Mouse (Mus musculus) forebrain, embryonic 10.5 days (tissue): ENCODE results near the gene Klhl29. TPM values are rescaled to one million over a fixed set of nuclear protein-coding genes. Genes with fewer than 3 reads are reported as not detected.

Experiments used
- DNase-seq: peaks from one replicate; pipeline ENCODE4 v3.0.0-alpha.2; 2017; ENCODE audit warnings: low spot score; ENCODE audit errors: extremely low spot score
- H3K27ac ChIP-seq: fragments of 300-500 bp; sonication (generic); 2 replicates; pipeline ENCODE4 v1.5.1; 2016; ENCODE audit warnings: mild to moderate bottlenecking
- H3K27me3 ChIP-seq: fragments of 300-500 bp; sonication (generic); 2 replicates; pipeline ENCODE4 v1.6.1; 2016; ENCODE audit warnings: mild to moderate bottlenecking; ENCODE audit not compliant: poor library complexity, severe bottlenecking
- H3K36me3 ChIP-seq: fragments of 300-500 bp; sonication (generic); replicated peaks from 2 replicates; pipeline ENCODE4 v1.6.1; 2016; ENCODE audit warnings: mild to moderate bottlenecking, moderate library complexity
- H3K4me1 ChIP-seq: fragments of 300-500 bp; sonication (generic); 2 replicates; pipeline ENCODE4 v1.6.1; 2016
- H3K4me3 ChIP-seq: fragments of 300-500 bp; sonication (generic); 2 replicates; pipeline ENCODE4 v1.5.1; 2016; ENCODE audit warnings: mild to moderate bottlenecking, moderate library complexity
- H3K9me3 ChIP-seq: fragments of 300-500 bp; sonication (generic); 2 replicates; pipeline ENCODE4 v1.6.1; 2016; ENCODE audit warnings: mild to moderate bottlenecking, moderate library complexity
- WGBS: fragments of 180-500 bp; shearing (Covaris S2); methylation state at CpG from one replicate; pipeline ENCODE4 v1.1.7; 2016; 5-methylcytosine and 5-hydroxymethylcytosine counted together
- polyA plus RNA-seq: library from polyadenylated mRNA; unstranded; fragments of >200 nt; fragmentation: Nextera tagmentation; extraction: Ambion mirVana; gene quantifications from 2 replicates; pipeline ENCODE4 v1.2.1, GENCODE M21; 2016

Gene Klhl29
- polyA plus RNA-seq, 1 experiment from 2014 or later = 1.2 TPM

DNA sequence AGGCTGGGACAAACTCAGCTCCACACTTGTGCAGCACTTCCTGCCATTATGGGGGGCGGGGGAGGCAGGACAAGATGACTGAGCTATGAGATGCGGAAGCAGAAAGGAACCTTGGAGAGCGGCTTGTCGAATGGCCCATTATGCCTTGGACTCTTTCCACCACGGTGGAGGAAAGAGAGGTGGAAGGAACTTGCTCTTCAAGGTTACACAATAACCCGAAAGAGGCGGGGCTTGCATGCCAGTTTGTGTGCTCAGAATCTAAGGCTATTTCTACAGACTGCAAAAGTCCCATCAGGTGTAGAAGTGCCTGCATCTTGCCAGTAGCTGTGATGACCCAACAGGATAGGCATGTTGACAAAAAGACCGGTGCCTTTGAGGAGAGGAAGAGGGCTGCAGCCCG lies 98.5 kb downstream of the Klhl29 start:
- Histone ChIP-seq H3K9me3 (0 out of 2 replicates have a peak, but pooled peaks cover under 1% of the 10 kb centered on the region), H3K36me3 (no peaks in the 10 kb centered on the region), H3K4me1 (peaks cover 28% of the 10 kb centered on the region), H3K27ac (no peak overlapping the region), H3K4me3 (no peak overlapping the region), H3K27me3 (no peaks in the 10 kb centered on the region)
- no peak for DNase-seq
- WGBS = 92% methylated on average over 9 of the region's 9 CpGs

DNA sequence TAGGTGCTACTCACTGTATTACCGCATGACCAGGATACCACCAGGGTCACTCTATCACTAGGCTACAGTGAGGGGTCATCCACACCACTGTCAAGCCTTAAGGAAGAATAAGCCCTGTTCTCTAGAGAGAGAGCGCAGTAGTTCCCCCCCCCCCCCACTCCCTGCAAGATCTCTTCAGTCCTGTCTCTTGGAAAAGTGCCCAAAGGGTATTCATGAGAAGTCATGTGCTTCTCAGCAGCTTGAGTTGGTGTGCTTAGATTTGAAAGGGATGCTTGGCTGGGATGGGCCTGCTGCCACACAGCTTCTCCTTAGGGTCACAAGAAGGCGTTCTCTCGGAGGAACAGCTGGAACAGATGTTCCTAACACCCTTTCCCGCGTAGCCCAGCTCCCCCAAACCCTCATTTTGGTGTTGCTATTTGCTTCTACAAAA lies 100.0 kb downstream of the Klhl29 start:
- Histone ChIP-seq H3K4me1 (peaks cover 28% of the 10 kb centered on the region), H3K9me3 (peaks cover 8% of the 10 kb centered on the region; the same call in 1 of the 2 replicates), H3K36me3 (no peaks in the 10 kb centered on the region), H3K27ac (no peak overlapping the region), H3K27me3 (no peaks in the 10 kb centered on the region), H3K4me3 (no peak overlapping the region)
- 88% methylated on average over 6 of the region's 6 CpGs for WGBS
- no peak for DNase-seq

DNA sequence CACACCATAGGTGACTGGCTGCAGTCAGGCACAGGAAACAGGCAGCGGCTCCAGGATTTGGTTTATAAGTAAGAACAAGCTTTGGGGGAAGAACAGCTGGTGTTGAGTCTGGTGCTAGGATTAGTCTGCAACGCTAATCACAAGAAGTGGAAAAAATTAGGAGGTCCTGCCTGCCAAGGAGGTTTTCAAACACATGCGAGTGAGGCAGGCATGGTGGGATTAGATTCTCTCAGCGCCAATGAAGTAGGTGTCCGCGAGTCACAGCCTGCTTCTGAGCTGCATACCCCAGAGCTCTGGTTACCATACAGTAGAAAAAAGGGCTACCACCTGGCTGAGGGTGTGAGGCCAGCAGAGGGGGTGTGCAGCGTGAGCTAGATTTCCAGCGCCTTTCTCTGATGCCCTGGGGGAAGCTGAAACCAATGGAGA lies 101.0 kb downstream of the Klhl29 start:
- H3K36me3 ChIP-seq = no peaks in the 10 kb centered on the region
- WGBS = 70% methylated on average over 8 of the region's 8 CpGs
- H3K27ac ChIP-seq = peak overlapping the region; percentile 9; the same call in 1 of the 2 replicates
- H3K4me3 ChIP-seq = no peak overlapping the region
- DNase-seq = no peak
- peaks cover 33% of the 10 kb centered on the region for H3K4me1 ChIP-seq
- H3K9me3 ChIP-seq = peaks cover 8% of the 10 kb centered on the region; the same call in 1 of the 2 replicates
- no peaks in the 10 kb centered on the region for H3K27me3 ChIP-seq

DNA sequence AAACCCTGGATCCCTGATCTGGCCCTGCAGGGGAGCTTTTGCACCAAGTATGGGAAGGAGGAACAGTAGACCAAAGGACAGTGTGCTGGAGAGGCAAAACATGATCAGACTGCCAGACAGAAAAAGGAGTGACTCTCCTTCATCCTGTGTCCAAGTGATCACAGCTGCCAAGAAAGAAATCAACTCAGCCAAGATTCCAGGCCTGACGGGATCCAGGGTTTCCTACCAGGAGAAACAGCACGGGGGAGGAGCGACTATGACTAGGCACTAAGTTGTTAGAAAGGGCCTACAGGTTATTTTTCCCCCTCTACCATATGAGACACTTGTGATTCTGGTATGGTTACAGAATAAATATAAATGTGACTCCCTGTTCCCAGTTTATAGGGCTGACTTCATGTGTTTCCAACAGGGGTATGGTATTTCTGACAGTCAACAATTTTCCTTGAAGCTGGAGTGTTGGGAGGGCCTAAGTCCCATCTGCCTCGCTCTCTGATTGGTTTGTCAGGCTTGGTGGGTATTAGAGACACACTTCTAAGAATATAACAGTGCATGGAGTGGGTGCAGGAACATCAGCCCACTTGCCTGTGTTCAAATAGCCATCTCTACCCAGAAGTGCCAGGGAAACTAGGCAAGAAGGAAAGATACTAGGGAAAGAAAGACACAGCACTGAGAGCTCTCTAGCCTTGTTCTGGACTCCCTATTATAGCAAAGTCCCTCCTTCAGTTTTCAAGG lies 102.0 kb downstream of the Klhl29 start:
- 91% methylated on average over 4 of the region's 4 CpGs for WGBS

DNA sequence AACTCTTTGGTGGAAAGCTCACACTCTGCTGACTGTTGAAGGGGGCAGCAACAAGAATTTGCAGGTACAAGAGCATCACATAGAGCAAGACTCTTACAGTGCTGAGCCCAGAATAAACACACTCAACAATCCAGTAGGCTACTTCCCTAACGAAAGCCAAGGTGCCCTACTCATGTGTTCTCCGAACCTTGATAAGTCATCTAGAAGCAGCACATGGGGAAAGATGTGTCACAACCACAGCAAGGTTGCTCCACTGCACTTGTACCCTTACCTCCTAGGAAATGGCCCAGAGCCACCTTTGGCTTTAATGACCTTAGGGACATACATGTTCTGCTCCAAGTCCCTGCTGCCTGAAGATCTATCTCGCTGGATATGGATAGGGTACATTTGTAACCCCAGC lies 105.0 kb downstream of the Klhl29 start:
- no peak overlapping the region for H3K4me3 ChIP-seq
- H3K27ac ChIP-seq = no peak overlapping the region
- WGBS = 94% methylated on average over 3 of the region's 3 CpGs
- H3K4me1 ChIP-seq = peaks cover 57% of the 10 kb centered on the region
- H3K9me3 ChIP-seq = peaks cover 8% of the 10 kb centered on the region; the same call in 1 of the 2 replicates
- DNase-seq = no peak
- H3K36me3 ChIP-seq = 0 out of 2 replicates have a peak, but pooled peaks cover 2% of the 10 kb centered on the region
- H3K27me3 ChIP-seq = no peaks in the 10 kb centered on the region

More for the DNA sequence above, 102.0 kb downstream of the Klhl29 start:
- H3K4me1 ChIP-seq = peaks cover 43% of the 10 kb centered on the region
- peaks cover 8% of the 10 kb centered on the region; the same call in 1 of the 2 replicates for H3K9me3 ChIP-seq
- no peak for DNase-seq
- H3K27me3 ChIP-seq = no peaks in the 10 kb centered on the region
- no peak overlapping the region for H3K4me3 ChIP-seq
- H3K36me3 ChIP-seq = no peaks in the 10 kb centered on the region
- H3K27ac ChIP-seq = no peak overlapping the region

DNA sequence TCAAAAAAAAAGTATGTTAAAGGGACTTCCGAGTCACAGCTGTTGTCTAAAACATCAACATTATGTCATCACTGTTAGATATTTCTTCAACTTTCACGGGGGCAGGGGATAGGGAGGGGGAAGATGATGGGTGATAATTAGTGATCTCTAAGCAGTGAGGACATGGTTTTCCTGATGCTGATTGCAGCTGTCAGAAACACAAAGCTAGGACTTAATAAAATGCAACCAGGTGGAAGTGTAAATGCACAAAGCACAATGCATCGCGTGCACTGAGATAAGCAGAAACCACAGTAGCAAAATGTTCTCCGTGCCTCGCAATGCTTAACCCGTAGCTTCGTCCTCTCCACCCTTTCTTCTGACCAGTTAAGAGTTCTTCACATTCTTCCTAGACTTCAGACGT lies 105.5 kb downstream of the Klhl29 start:
- Histone ChIP-seq H3K27me3 (no peaks in the 10 kb centered on the region), H3K9me3 (peaks cover 8% of the 10 kb centered on the region; the same call in 1 of the 2 replicates), H3K4me3 (no peak overlapping the region), H3K36me3 (0 out of 2 replicates have a peak, but pooled peaks cover 2% of the 10 kb centered on the region), H3K4me1 (peaks cover 51% of the 10 kb centered on the region), H3K27ac (no peak overlapping the region)
- WGBS = 73% methylated on average over 9 of the region's 9 CpGs
- DNase-seq = no peak

DNA sequence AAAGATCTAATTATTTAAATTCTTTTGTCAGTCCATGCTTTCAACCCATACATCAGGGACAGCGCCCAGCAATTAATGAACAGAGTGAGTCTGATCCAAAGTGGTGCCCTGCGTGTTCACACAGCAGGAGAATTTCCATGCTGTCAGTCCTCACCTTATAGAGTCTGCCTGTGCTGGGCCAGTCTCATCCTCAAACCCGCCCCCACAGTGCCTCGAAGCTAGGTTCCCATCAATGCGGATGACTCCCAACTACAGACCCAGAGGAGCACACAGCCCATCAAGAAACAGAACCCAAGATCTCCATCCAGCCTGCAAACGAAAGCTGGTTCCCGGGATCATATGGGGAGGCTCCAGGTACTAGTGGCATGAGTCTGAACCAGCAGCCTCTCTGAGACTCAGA lies 106.4 kb downstream of the Klhl29 start:
- H3K27ac ChIP-seq = peak overlapping the region; percentile 66

DNA sequence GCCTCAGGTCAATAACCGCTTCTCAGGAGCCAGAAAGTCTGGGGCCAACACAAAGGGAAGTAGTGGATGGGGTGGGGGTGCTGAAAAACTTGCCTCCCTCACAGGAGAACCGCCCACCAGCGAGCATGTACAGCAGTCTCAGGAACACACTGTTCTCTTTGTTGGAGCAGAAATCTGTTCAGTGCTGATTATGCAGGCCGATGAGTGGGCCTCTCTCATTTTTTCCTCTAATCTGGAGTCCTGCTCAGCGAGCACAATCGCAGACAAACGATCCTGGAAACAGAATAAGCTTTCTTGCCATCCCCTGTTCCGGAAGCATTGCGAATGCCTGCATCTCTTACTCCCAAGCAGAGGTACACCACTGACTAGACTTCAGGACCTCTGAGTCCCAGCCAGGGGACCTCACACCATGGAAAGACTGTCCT lies 107.3 kb downstream of the Klhl29 start:
- Histone ChIP-seq H3K4me1 (peaks cover 44% of the 10 kb centered on the region), H3K27ac (peak overlapping the region; percentile 79), H3K9me3 (peaks cover 8% of the 10 kb centered on the region; the same call in 1 of the 2 replicates), H3K36me3 (0 out of 2 replicates have a peak, but pooled peaks cover 2% of the 10 kb centered on the region), H3K4me3 (no peak overlapping the region), H3K27me3 (no peaks in the 10 kb centered on the region)
- peak; percentile 27 for DNase-seq
- WGBS = 36% methylated on average over 9 of the region's 9 CpGs

More for the DNA sequence above, 106.4 kb downstream of the Klhl29 start:
- Histone ChIP-seq H3K4me1 (peaks cover 44% of the 10 kb centered on the region), H3K9me3 (peaks cover 8% of the 10 kb centered on the region; the same call in 1 of the 2 replicates), H3K27me3 (no peaks in the 10 kb centered on the region), H3K4me3 (no peak overlapping the region), H3K36me3 (0 out of 2 replicates have a peak, but pooled peaks cover 2% of the 10 kb centered on the region)
- WGBS = 76% methylated on average over 7 of the region's 7 CpGs
- DNase-seq = no peak

DNA sequence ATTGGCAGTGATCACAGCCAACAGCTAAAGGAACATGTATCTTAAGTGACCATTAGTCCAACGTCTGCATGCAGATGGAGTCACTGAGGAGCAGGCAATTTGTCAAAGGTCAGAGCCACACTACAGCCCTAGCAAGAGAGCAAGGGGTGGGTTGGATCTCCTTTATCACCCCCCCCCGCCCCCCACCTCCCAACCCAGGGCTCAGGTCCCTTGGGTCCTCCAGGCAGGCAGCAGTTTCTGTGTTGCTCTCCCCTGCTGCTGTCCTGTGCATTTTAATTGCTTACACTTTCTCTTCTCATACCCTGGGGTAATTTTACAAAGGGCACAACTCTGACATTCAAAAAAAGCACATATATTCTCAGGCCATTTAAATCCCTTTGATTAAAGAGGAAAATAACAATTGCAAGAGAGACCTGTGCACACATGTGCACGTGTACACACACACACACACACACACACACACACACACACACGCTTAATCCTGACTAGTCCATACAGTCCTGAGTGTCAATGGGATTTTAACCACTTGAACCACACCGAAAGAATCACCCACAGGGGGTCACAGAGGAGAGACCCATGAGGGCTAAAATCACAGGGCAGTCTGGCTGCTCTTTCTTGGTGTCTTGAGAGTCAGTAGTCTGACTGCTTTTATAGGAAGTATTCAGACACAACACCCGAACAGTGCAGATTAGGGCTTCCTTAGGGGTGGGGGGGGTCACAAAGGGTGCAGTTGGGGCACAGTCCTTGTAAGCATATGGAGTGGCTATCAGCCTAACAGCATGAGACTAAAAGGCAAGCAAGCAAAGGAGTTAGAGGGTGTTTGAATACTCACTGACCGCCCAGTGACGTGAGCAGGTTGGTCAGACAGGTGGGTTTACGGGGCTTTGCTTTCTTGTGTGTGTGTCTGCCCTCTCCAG lies 108.0 kb downstream of the Klhl29 start:
- Histone ChIP-seq H3K27ac (peak overlapping the region; percentile 79), H3K9me3 (peaks cover 8% of the 10 kb centered on the region; the same call in 1 of the 2 replicates), H3K4me1 (peaks cover 44% of the 10 kb centered on the region), H3K36me3 (0 out of 2 replicates have a peak, but pooled peaks cover 2% of the 10 kb centered on the region), H3K4me3 (no peak overlapping the region), H3K27me3 (no peaks in the 10 kb centered on the region)
- 55% methylated on average over 9 of the region's 9 CpGs for WGBS
- DNase-seq = no peak

DNA sequence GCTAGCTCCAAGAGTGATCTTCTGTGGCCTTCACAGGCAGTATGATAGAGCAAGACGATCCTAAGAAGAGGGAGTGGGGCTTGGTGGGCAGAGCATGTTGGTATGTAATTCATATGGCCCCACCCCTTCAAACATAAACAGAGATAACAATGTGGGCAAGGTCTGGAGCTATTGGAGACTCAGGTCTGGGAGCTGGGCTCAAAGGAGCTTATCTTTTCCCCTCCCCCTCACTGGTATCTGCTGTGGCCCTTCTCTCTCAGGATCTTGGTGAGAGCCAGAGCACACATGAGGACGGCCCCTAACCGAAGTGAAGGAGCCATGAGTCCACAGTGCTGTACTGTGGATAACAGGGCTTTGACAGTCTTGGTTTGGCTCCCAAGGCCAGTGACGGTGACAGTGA lies 108.7 kb downstream of the Klhl29 start:
- Histone ChIP-seq H3K9me3 (peaks cover 5% of the 10 kb centered on the region; the same call in 1 of the 2 replicates), H3K36me3 (0 out of 2 replicates have a peak, but pooled peaks cover 2% of the 10 kb centered on the region), H3K4me1 (peaks cover 44% of the 10 kb centered on the region), H3K27ac (peak overlapping the region; percentile 51; the same call in 1 of the 2 replicates), H3K27me3 (no peaks in the 10 kb centered on the region), H3K4me3 (no peak overlapping the region)
- DNase-seq = no peak
- 86% methylated on average over 4 of the region's 4 CpGs for WGBS

DNA sequence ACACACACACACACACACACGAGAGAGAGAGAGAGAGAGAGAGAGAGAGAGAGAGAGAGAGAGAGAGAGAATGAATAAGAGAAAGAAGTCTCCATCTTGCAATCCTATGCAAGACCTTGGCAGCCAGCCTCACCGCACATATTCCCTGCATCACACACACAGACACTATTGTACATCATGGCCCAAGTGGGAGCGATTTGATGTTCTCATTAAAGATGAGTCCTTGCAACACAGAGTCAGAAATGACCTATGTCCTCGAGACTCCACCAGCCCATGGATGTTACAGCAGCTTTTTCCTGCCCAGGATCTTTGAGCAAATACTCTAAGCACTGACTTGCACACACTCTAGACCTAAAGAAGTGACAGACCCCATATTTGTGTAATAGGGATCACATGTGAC lies 114.0 kb downstream of the Klhl29 start:
- Histone ChIP-seq H3K9me3 (no peaks in the 10 kb centered on the region), H3K36me3 (0 out of 2 replicates have a peak, but pooled peaks cover 2% of the 10 kb centered on the region), H3K27ac (no peak overlapping the region), H3K27me3 (peaks cover 2% of the 10 kb centered on the region; the same call in 1 of the 2 replicates), H3K4me1 (peaks cover 15% of the 10 kb centered on the region), H3K4me3 (no peak overlapping the region)
- 77% methylated on average over 4 of the region's 4 CpGs for WGBS
- DNase-seq = no peak

DNA sequence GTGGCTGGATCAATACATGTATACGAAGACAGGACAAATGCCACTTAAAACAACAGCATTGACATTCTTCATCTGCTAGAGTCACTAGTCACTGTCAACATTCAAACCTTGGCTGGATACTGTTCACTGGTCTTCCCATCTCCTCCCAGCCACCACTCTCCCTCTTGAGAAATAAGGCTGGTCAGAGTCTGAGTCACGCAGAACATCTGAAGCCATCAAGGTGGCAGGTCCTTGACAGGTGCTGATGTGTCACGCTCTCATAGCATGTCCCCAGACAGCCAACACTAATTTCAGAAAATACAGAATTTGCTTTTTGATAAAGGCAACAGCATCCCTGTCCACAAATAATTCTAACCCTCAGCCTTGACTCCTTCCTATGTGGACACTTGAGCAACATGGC lies 116.7 kb downstream of the Klhl29 start:
- 92% methylated on average over 3 of the region's 3 CpGs for WGBS
- no peak overlapping the region for H3K4me3 ChIP-seq
- no peaks in the 10 kb centered on the region for H3K36me3 ChIP-seq
- no peaks in the 10 kb centered on the region for H3K9me3 ChIP-seq
- H3K27me3 ChIP-seq = peaks cover 5% of the 10 kb centered on the region; the same call in 1 of the 2 replicates
- no peak overlapping the region for H3K27ac ChIP-seq
- DNase-seq = no peak
- H3K4me1 ChIP-seq = peaks cover 35% of the 10 kb centered on the region
